Mouse (Mus musculus) cerebellum, adult 9-10 months (tissue): ENCODE measurements around the gene Tefm.

ENCODE experiments used
- DNase-seq: peaks from one replicate; pipeline ENCODE4 v3.0.0; 2022

Gene Tefm

DNA sequence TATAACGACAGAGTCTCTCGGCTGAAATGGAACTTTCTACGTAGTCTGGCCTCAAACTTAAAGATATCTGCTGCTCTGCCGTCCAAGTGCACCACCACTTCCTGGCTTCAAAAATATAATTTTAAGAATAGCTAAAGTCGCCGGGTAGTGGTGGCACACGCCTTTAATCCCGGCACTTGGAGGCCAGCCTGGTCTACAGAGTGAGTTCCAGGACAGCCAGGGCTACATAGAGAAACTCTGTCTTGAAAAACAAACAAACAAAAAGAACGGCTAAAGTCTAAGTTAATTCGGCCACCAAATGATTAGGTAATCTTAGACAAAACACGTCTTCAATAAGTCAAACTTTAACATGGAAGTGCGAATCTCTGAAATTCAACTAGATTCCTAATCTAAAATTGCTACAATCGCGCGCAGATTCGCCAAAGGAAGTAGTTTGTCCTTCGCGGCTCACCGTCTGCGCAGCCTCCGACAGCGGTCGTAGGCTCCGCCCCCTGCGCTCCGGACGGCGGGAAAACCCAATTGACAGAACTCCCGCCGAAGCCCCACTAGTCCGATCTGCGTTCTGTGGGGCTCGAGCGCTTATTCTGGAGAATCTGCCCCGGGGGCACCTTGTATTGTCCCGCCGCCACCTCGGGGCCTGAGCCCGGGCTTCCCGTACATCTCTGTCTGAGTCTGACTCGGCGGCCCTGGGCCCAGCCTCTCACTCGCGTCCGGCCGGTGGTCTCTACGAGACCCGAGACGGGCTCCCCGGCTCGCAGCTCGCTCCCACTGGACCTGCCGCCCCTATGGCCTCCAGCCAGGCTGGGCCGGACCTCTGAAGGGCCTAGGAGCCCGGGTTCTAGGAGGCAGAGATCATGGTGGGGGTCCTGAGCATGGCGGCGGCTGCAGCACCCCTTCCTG lies 52.8 kb downstream of the Tefm start, which contains the start of gene Atad5:
Gene Atad5 (plus strand): TSS at position 484 of the 900 bp plus-strand sequence.
- DNase-seq = peak; percentile 85

DNA sequence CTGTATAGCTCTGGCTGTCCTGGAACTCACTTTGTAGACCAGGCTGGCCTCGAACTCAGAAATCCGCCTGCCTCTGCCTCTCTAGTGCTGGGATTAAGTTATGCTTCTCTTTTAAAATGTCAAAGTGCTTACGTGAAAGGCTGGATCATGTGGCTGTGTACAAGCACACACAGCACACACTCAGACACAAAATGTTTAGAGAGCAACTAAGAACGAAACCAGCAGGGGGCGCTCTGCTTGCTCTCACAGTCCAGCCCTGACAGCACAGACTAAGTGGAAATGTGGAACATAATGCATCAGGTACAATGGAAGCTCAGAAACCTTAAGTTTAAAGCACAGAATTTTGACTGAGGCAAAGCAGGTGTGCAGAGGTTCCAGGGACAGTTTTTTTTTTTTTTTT lies 55.1 kb downstream of the Tefm start:
- DNase-seq = peak; percentile 89
